Mouse (Mus musculus): ENCODE measurements around the gene Gfap.

DNA sequence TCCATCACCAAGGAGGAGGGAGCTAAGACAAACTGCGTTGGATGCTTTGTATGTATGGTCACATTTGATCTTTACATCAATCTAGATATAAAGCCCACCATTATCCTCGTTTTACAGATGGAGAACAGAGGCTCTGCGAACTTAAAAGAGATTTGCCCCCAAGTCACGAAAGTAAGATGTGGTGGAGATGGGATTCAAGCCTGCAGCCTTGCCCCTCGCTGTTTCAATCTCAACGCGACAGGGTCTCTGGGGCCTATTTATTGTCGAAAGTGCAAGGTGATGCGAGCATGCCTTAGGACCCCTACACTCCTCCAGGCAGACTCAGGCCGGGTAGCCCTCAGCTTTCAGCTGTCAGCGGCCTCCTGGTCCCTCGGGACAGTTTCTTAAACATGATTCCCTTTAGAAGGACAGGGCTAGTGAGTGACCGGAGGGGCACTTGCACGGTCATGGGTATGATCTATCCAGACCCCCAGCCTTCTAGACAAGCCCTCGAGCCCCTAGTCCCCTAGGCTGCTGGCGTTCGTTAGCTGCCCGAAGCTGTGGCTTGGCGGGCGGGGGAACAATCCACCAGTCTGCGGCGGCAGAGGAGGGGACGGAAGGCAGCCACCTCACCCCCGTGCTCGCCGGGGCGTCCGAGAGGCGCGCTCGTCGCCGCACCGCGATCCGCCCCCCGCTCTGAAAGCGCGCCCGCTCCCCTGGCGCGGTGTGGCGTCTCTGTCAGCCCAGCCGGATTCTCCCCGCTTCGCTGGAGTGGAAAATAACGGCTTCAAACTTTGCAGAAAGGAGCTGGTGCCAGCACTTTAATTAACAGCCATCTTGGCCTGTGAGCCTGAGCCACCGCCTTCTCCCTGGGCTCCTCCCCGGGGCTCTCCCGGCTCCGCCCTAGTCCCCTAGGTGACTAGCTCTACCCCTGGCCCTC is 47.6 kb upstream of the Gfap start:
- TF ChIP-seq TAL1 (IDR thresholded peaks at IDR 0.05; ENCODE audit: low read length) (no peak), GATA1 (IDR thresholded peaks at IDR 0.05; ENCODE audit: low read length) (no peak)

Measured in erythroblast, embryonic 14.5 days (primary cell).